Mouse (Mus musculus): ENCODE measurements around the gene Ctsq.
"Not testable (repeated sequence)": the region's sequence is repeated elsewhere in the genome, so short reads cannot be mapped to it uniquely, and the experiment has no call there.

Ctsq gene

DNA sequence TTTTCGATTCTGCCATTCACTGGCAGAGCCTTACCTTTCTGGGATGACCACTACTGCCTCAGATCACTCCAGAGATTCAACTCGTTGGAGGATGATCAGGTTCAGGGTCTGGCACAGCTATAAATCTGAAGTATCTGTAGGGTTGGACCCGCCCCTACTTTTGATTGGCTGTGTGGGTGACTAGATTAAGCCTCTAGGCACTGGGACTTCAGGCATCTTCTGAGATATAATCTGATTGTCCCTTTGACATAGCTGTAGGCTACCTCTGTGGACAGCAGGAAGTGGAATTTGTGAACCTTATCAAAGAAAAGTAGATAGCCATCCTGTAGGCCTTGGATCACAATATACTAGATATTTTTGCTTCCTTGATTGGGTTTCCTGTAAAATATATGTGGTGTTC is at the start of gene Ctsq:
Gene Ctsq (minus strand): TSS at position 101 of the 400 bp plus-strand sequence.
- DNase-seq (ENCODE audit: low read depth, low spot score) = no peak

DNA sequence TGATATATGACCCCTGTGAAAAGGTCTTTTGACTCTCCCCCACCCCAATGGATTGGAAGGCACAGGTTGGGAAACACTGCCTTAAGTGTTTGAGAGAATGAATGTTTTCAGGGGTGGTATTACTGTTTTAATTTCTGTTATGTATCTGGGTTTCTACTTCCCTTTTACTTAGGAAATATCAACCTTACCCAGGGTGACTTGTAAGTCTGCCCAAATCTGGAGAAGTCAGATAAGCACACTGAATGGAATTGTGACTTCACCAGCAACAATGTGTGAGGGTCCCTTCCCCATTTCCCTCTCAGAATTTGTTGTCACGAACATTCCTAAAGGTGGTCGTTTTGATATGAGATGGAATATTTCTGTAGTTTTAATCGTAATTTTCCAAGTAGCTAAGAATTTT is 17.6 kb downstream of the Ctsq start:
- DNase-seq (ENCODE audit: low read depth, low spot score) = no peak

DNA sequence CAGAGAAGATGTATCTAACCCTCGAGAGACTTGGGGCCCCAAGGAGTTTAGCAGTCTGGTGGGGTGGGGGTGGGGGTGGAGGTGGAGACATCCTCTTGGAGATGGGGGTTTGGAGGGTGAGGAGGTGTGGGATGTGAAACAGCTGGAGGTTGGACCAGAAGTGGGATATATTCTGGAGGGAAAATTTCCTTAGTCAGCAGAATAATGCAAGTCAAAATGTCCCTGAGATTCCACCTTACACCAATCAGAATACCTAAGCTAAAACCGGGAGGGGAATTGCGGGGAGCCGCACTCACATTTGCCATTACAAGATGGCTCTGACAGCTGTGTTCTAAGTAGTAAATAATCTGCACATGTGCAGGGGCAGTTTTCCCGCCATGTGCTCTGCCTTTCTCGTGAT is 18.6 kb downstream of the Ctsq start:
- no peak for DNase-seq (ENCODE audit: low read depth, low spot score)

DNA sequence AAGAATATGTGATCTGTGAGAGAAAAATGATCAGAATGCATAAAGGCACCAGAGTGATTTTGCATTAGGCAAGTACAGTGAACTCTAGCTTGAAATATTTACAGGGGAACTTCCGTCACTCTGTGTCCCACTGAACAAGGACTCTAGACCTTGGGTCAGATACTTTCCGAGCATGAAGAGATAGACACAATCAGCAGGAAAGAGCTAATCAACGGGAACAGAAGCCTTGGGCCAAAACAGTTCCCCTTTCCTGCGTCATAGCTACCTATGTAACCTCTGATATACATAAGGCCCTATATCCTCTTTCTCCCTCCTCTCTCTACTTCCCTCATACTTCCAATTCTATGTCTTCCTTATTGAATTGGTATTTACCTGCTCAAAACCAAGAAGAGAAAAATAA is 30.3 kb downstream of the Ctsq start:
- no peak for DNase-seq (ENCODE audit: low read depth, low spot score)

DNA sequence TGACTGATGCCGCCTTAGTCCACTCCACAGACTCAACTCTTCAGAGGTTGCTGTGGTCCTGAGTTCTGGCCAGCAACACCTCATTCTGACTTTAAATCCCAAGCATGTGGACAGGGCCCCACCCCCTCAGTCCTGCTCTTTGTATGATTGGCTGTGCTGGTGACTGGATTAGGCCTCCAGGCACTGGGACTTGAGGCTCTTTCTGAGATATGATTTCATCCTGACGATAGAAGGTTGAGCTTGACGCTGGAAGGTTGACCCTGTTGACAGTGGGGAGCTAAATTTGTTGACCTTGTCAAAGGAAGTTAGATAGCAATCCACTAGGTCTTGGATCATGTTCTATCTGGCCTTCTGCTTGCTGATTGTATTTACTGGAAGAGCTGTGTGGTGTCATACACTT is 34.6 kb downstream of the Ctsq start, which contains the start of gene Ctsj:
Gene Ctsj (minus strand): TSS at position 101 of the 400 bp plus-strand sequence.
- no peak for DNase-seq (ENCODE audit: low read depth, low spot score)

DNA sequence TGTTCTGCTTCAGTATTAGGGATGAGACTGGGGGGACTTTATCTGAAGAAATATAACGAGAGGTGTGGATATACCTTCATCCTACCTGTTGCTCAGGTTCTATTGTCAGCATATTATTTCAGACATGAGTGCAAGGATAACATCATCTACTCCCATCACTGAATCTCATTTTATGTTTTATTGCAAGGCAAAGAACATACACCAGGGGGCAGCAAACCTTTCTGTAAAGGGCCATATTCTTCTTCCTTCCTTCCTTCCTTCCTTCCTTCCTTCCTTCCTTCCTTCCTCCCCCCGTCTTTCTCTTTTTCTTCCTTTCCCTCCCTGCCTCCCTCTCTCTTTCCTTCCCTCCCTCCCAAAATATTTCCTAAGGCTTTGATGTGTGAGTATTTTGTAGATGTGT is 42.8 kb downstream of the Ctsq start:
- peak; percentile 23 for DNase-seq (ENCODE audit: low read depth, low spot score)

GRCm38 (mm10) chr13:60986915-60987314 is 53.5 kb downstream of the Ctsq start:
- not testable (repeated sequence) for DNase-seq (ENCODE audit: low read depth, low spot score)
